Mouse (Mus musculus) gastrocnemius, postnatal 25 days (tissue): ENCODE measurements around the gene Olfr305. TPM values are rescaled to one million over a fixed set of nuclear protein-coding genes. Genes with fewer than 3 reads are reported as not detected.
"Not testable (repeated sequence)": the region's sequence is repeated elsewhere in the genome, so short reads cannot be mapped to it uniquely, and the experiment has no call there.

ENCODE experiments used
- DNase-seq: peaks from one replicate; pipeline ENCODE4 v3.0.0; 2022
- long read RNA-seq, 2 experiments: library from polyadenylated mRNA; stranded (forward); transcript quantifications; one replicate each; pipeline ENCODE4 v2.0.0; 2021
- total RNA-seq, 2 experiments: library from RNA; stranded (reverse); gene quantifications; 1 replicate in 1 of 2; 2 replicates in 1 of 2; pipeline ENCODE4 v1.2.3; 2021

Gene Olfr305
- not detected for total RNA-seq
- long read RNA-seq, experiment 1, result 0 reads
- long read RNA-seq, experiment 2, result 0 reads

GRCm38 (mm10) chr7:86366828-86367227 is at the start of gene Olfr305:
Gene Olfr305, minus strand, starts transcription at chr7:86366928.
- no peak for DNase-seq

DNA sequence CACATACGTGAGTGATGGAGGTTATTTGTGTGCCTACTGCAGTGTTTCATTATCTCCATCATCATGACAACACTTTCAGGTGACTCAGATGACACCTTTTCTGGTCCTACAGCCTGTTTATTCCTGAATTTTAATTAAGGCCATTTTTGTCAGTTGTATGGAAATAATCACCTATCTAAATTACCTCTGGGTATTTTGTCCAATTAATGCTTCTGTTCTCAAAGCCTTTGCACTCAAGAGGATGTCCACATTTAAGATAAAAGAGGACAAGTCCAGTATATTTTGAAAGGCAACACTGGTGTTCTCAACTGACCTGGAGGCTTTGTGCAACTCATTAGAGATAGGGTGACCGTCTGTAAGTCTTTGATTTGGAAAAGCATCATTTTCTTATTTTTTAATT is 36.8 kb upstream of the Olfr305 start, which contains the start of gene Olfr301:
Olfr301 (plus strand) TSS at position 301 of the 400 bp plus-strand sequence.
- DNase-seq, result no peak

- DNase-seq, result no peak
Observed at GRCm38 (mm10) chr7:86397689-86398088, 31.0 kb upstream of the Olfr305 start, which contains the start of gene Olfr303. Gene Olfr303, minus strand, starts transcription at chr7:86397789.

GRCm38 (mm10) chr7:86386558-86386957 is 19.8 kb upstream of the Olfr305 start, which contains the start of gene Olfr304:
Gene Olfr304, minus strand, starts transcription at chr7:86386658.
- no peak for DNase-seq

DNA sequence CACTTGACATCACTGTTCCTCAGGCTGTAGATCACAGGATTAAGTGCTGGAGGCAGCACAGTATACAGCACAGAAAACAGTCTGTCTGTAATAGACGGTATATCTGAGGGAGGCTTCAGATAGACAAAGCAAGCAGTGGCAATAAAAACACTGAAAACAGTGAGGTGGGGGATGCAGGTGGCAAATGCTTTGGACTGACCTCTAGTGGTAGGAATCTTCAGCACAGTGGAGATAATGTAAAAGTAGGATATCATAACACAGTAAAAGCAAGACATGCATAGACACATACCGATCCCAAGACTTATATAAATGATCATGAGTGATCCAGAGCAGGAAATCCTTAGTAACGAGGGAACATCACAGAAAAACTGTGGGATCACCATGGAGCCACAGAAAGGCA is 19.0 kb upstream of the Olfr305 start:
- DNase-seq, result no peak

DNA sequence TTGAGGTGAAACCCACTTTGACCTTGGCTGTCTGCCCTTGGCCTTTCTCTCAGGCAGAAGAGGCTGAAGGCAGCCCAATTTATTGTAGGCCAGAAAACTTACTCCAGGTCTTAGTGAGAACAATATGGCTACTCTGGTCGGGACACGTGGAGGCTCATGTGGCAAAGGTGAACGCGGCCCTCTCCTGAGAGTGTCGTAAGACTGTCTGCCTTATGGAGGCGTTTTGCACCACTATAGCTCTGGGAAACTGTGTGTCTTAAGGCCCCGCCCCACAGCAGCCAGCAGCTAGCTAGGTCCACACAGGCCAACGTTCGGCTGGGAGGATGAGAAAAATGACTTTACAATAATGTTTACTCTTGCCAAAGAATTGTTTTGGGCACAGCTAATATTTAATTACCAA is 20.4 kb downstream of the Olfr305 start:
- DNase-seq, result not testable (repeated sequence)

GRCm38 (mm10) chr7:86344253-86344652 is 22.5 kb downstream of the Olfr305 start:
- DNase-seq, result no peak

DNA sequence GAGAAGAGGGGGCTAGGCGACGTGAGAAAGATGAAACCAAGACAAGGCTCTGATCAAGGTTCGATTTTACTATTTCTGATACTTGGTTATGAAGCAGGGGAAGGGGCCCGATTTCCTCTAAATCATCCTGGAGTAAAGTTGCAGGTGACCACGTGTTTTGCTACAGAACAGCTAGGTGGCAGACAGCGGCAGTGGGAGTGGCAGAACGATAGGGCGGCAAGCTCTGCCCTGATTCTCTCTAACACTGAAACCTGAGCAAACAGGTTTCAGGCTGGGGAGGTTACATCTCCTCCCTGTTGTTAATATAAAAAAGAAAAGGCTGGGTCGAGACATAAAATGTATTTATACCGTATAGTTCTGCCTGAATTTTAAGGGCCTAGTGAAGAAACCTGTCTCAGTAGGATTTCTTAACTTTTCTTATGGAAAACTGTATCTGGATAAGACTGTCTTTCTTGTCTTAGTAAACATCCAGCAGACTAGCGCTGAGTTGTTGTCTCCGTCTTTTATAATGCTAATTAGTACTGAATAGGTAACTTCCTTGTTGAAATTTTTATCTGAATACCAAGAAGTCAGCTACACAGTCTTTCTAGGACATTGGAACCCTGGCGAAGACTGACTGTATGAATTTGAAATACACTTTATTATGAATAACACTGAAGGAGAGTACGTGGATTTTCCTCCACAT is 23.7 kb downstream of the Olfr305 start:
- DNase-seq, result no peak

GRCm38 (mm10) chr7:86337486-86337885 is 29.2 kb downstream of the Olfr305 start, which contains the start of gene Olfr307:
Gene Olfr307, minus strand, starts transcription at chr7:86337586.
- DNase-seq, result no peak

DNA sequence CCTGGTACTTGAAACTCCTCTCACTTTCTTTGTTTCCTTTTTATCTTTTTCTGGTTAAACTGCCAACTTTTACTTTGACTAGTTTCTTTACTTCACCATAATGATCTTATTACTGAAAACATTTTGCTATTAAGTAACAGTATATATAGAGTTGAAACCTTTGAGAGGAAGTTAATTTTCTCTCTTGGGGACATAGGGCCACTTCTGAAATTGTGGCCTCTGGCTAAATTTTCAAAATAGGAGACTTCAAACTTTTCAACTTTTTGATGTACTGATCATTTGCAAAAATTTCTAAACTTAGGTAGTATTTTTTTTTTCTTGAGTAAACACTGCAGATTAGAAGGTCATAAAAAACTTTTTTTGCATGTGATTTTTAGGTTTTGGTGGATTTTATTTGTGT is 41.2 kb downstream of the Olfr305 start, which contains the start of gene Olfr308:
Olfr308 (minus strand) TSS at position 101 of the 400 bp plus-strand sequence.
- DNase-seq, result no peak

- no peak for DNase-seq
Observed at GRCm38 (mm10) chr7:86321323-86321722, 45.4 kb downstream of the Olfr305 start.

GRCm38 (mm10) chr7:86313608-86314007 is 53.1 kb downstream of the Olfr305 start, which contains the start of gene Olfr309:
Gene Olfr309, minus strand, starts transcription at chr7:86313708.
- DNase-seq, result no peak

Other genes starting within 250 kb of the Olfr305 start
- not detected for gene Vmn2r75, start 195.2 kb downstream of the Olfr305 start, total RNA-seq
- gene Vmn2r76, start 120.6 kb downstream of the Olfr305 start, total RNA-seq, result not detected
- gene Olfr310, start 89.8 kb downstream of the Olfr305 start, total RNA-seq, result not detected
- not detected for gene Olfr309, start 53.2 kb downstream of the Olfr305 start, total RNA-seq
- not detected for gene Olfr308, start 41.3 kb downstream of the Olfr305 start, total RNA-seq
- gene Olfr307, start 29.3 kb downstream of the Olfr305 start, total RNA-seq, result not detected
- gene Olfr304, start 19.7 kb upstream of the Olfr305 start, total RNA-seq, result not detected
- gene Olfr303, start 30.9 kb upstream of the Olfr305 start, total RNA-seq, result not detected
- gene Olfr301, start 36.9 kb upstream of the Olfr305 start, total RNA-seq, result not detected
- gene Olfr299, start 93.0 kb upstream of the Olfr305 start, total RNA-seq, result not detected
- gene Olfr298, start 125.6 kb upstream of the Olfr305 start, total RNA-seq, result not detected
- not detected for gene Olfr297, start 153.0 kb upstream of the Olfr305 start, total RNA-seq
- not detected for gene Olfr295, start 216.9 kb upstream of the Olfr305 start, total RNA-seq
- gene Olfr294, start 249.7 kb upstream of the Olfr305 start, total RNA-seq, result not detected